Mouse (Mus musculus): Measurements from ENCODE around the gene Asb8. TPM values are rescaled to one million over a fixed set of nuclear protein-coding genes. Genes with fewer than 3 reads are reported as not detected.
A peak's percentile ranks its signal among the peaks of the same experiment; 100 is the strongest.

Asb8 gene
- total RNA-seq, 1 experiment from 2014 or later: 28.3 TPM

- ATAC-seq (replicated peaks; ENCODE audit: insufficient number of reproducible peaks, low FRiP score, low TSS enrichment, poor library complexity, severe bottlenecking): no peak
Measured at GRCm38 (mm10) chr15:98131942-98132655, 33.3 kb downstream of the Asb8 start.

- ATAC-seq (replicated peaks; ENCODE audit: insufficient number of reproducible peaks, low FRiP score, low TSS enrichment, poor library complexity, severe bottlenecking): no peak
Measured at GRCm38 (mm10) chr15:98131451-98131850, 34.0 kb downstream of the Asb8 start.

GRCm38 (mm10) chr15:98131001-98131400, 34.4 kb downstream of the Asb8 start:
- ATAC-seq (replicated peaks; ENCODE audit: insufficient number of reproducible peaks, low FRiP score, low TSS enrichment, poor library complexity, severe bottlenecking): no peak

GRCm38 (mm10) chr15:98120831-98121230, 44.6 kb downstream of the Asb8 start:
- no peak for ATAC-seq (replicated peaks; ENCODE audit: insufficient number of reproducible peaks, low FRiP score, low TSS enrichment, poor library complexity, severe bottlenecking)

GRCm38 (mm10) chr15:98119363-98119762, 46.1 kb downstream of the Asb8 start:
- no peak for ATAC-seq (replicated peaks; ENCODE audit: insufficient number of reproducible peaks, low FRiP score, low TSS enrichment, poor library complexity, severe bottlenecking)

- ATAC-seq (replicated peaks; ENCODE audit: insufficient number of reproducible peaks, low FRiP score, low TSS enrichment, poor library complexity, severe bottlenecking): no peak
Measured at GRCm38 (mm10) chr15:98116287-98116686, 49.1 kb downstream of the Asb8 start.

- no peak for ATAC-seq (replicated peaks; ENCODE audit: insufficient number of reproducible peaks, low FRiP score, low TSS enrichment, poor library complexity, severe bottlenecking)
Measured at GRCm38 (mm10) chr15:98115779-98116163, 49.7 kb downstream of the Asb8 start.

GRCm38 (mm10) chr15:98114852-98115778, 50.3 kb downstream of the Asb8 start:
- no peak for ATAC-seq (replicated peaks; ENCODE audit: insufficient number of reproducible peaks, low FRiP score, low TSS enrichment, poor library complexity, severe bottlenecking)

- no peak for ATAC-seq (replicated peaks; ENCODE audit: insufficient number of reproducible peaks, low FRiP score, low TSS enrichment, poor library complexity, severe bottlenecking)
Measured at GRCm38 (mm10) chr15:98114098-98114851, 51.1 kb downstream of the Asb8 start.

- no peak for ATAC-seq (replicated peaks; ENCODE audit: insufficient number of reproducible peaks, low FRiP score, low TSS enrichment, poor library complexity, severe bottlenecking)
Measured at GRCm38 (mm10) chr15:98111791-98112190, 53.6 kb downstream of the Asb8 start.

GRCm38 (mm10) chr15:98108297-98109152, 56.9 kb downstream of the Asb8 start:
- peak; percentile 91 for ATAC-seq (replicated peaks; ENCODE audit: insufficient number of reproducible peaks, low FRiP score, low TSS enrichment, poor library complexity, severe bottlenecking)

- no peak for ATAC-seq (replicated peaks; ENCODE audit: insufficient number of reproducible peaks, low FRiP score, low TSS enrichment, poor library complexity, severe bottlenecking)
Measured at GRCm38 (mm10) chr15:98107703-98108296, 57.6 kb downstream of the Asb8 start.

- no peak for ATAC-seq (replicated peaks; ENCODE audit: insufficient number of reproducible peaks, low FRiP score, low TSS enrichment, poor library complexity, severe bottlenecking)
Measured at GRCm38 (mm10) chr15:98107230-98107629, 58.2 kb downstream of the Asb8 start.

GRCm38 (mm10) chr15:98106506-98106905, 58.9 kb downstream of the Asb8 start:
- no peak for ATAC-seq (replicated peaks; ENCODE audit: insufficient number of reproducible peaks, low FRiP score, low TSS enrichment, poor library complexity, severe bottlenecking)

- 0 out of 2 replicates have a peak, but pooled peaks have one; percentile 9 for ATAC-seq (replicated peaks; ENCODE audit: insufficient number of reproducible peaks, low FRiP score, low TSS enrichment, poor library complexity, severe bottlenecking)
Measured at GRCm38 (mm10) chr15:98102401-98102800, 63.0 kb downstream of the Asb8 start.

GRCm38 (mm10) chr15:98098519-98098918, 66.9 kb downstream of the Asb8 start:
- ATAC-seq (replicated peaks; ENCODE audit: insufficient number of reproducible peaks, low FRiP score, low TSS enrichment, poor library complexity, severe bottlenecking): no peak

GRCm38 (mm10) chr15:98096957-98097356, 68.5 kb downstream of the Asb8 start:
- ATAC-seq (replicated peaks; ENCODE audit: insufficient number of reproducible peaks, low FRiP score, low TSS enrichment, poor library complexity, severe bottlenecking): no peak

- no peak for ATAC-seq (replicated peaks; ENCODE audit: insufficient number of reproducible peaks, low FRiP score, low TSS enrichment, poor library complexity, severe bottlenecking)
Measured at GRCm38 (mm10) chr15:98094905-98095304, 70.5 kb downstream of the Asb8 start.

Data from monocyte, adult 5-6 weeks (primary cell).